Mouse (Mus musculus) bone marrow macrophage, adult 2 months (primary cell): Measurements from ENCODE around the gene Sh3d21.

ENCODE experiments used
- CTCF ChIP-seq: IDR thresholded peaks from 2 replicates; pipeline ENCODE4 v1.5.1; 2012; ENCODE audit warnings: low read depth, mild to moderate bottlenecking, low read length, moderate library complexity
- POLR2A ChIP-seq: IDR thresholded peaks from 2 replicates; pipeline ENCODE4 v1.6.1; 2012; ENCODE audit warnings: mild to moderate bottlenecking, low read depth, low read length, borderline replicate concordance

GRCm38 (mm10) chr4:126155183-126155582 lies 8.1 kb downstream of the Sh3d21 start:
- no peak for TF ChIP-seq CTCF
- TF ChIP-seq POLR2A = no peak
